Mouse (Mus musculus): Measurements from ENCODE around the gene Il9. TPM values are rescaled to one million over a fixed set of nuclear protein-coding genes. Genes with fewer than 3 reads are reported as not detected.

The Il9 gene
- polyA plus RNA-seq, 1 experiment from 2014 or later = not detected

- Histone ChIP-seq H3K27ac (ENCODE audit: low read depth, low read length) (no peak overlapping the region), H3K4me2 (replicated peaks; ENCODE audit: low read depth, low read length) (no peak overlapping the region), H3K4me3 (ENCODE audit: low read length) (no peak overlapping the region), H3K36me3 (ENCODE audit: control insufficient read depth, insufficient read depth, low read length) (no peaks in the 10 kb centered on the region), H3K27me3 (ENCODE audit: control insufficient read depth, insufficient read depth, low read length) (no peaks in the 10 kb centered on the region), H3K9me3 (ENCODE audit: control insufficient read depth, low read length) (no peaks in the 10 kb centered on the region), H3K4me1 (ENCODE audit: control insufficient read depth, insufficient read depth, low read length) (no peaks in the 10 kb centered on the region), H3K9ac (ENCODE audit: low read depth, low read length) (no peak overlapping the region)
- 84% methylated on average over 6 of the region's 6 CpGs for WGBS
- ATAC-seq (ENCODE audit: low FRiP score, low TSS enrichment) = no peak
These were observed 18.3 kb downstream of the Il9 start for GRCm38 (mm10) chr13:56463750-56464149.

DNA sequence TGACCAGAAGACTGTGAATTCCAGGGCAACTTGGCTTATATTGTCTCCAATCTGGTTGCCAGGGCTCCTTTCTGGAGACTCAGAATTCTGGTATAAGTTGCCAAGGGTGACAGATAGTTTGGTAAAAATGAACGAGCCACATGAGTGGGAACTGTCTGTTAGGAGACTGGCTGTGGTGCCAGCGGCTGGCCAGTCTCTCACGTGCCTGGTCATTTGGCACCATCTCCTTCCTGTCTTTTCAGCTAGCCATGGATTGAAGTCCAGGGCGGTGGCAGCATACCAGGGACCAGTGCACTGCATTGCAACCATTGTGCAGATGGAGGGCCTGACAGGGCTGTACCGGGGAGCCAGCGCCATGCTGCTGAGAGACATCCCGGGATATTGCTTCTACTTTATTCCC is 18.8 kb downstream of the Il9 start:
- no peak overlapping the region for H3K27ac ChIP-seq (ENCODE audit: low read depth, low read length)
- no peaks in the 10 kb centered on the region for H3K27me3 ChIP-seq (ENCODE audit: control insufficient read depth, insufficient read depth, low read length)
- no peak overlapping the region for H3K4me3 ChIP-seq (ENCODE audit: low read length)
- H3K4me2 ChIP-seq (replicated peaks; ENCODE audit: low read depth, low read length) = no peak overlapping the region
- ATAC-seq (ENCODE audit: low FRiP score, low TSS enrichment) = no peak
- H3K9me3 ChIP-seq (ENCODE audit: control insufficient read depth, low read length) = no peaks in the 10 kb centered on the region
- no peaks in the 10 kb centered on the region for H3K36me3 ChIP-seq (ENCODE audit: control insufficient read depth, insufficient read depth, low read length)
- H3K9ac ChIP-seq (ENCODE audit: low read depth, low read length) = no peak overlapping the region
- no peaks in the 10 kb centered on the region for H3K4me1 ChIP-seq (ENCODE audit: control insufficient read depth, insufficient read depth, low read length)
- WGBS = 92% methylated on average over 7 of the region's 7 CpGs

DNA sequence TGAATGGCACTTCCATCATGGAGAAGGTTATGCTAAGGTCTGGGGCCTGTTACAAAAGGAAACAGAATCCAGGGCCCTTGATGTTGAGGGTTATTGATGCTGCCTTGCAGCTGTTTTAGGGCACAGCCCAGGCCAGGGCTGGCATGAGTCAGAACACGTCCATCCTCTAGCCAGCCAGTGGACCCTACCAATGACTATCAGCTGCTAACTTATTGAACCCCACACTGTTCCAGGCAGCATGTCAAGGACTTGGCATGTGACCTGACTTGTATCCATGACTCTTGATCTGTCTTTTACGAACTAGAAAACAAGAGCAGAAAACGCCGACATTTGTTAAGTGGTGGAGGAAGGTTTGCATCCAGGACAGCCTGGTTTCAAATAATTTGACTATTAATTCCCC is 19.3 kb downstream of the Il9 start:
- no peaks in the 10 kb centered on the region for H3K4me1 ChIP-seq (ENCODE audit: control insufficient read depth, insufficient read depth, low read length)
- no peaks in the 10 kb centered on the region for H3K27me3 ChIP-seq (ENCODE audit: control insufficient read depth, insufficient read depth, low read length)
- H3K4me3 ChIP-seq (ENCODE audit: low read length) = no peak overlapping the region
- no peaks in the 10 kb centered on the region for H3K9me3 ChIP-seq (ENCODE audit: control insufficient read depth, low read length)
- no peaks in the 10 kb centered on the region for H3K36me3 ChIP-seq (ENCODE audit: control insufficient read depth, insufficient read depth, low read length)
- H3K27ac ChIP-seq (ENCODE audit: low read depth, low read length) = no peak overlapping the region
- ATAC-seq (ENCODE audit: low FRiP score, low TSS enrichment) = no peak
- H3K4me2 ChIP-seq (replicated peaks; ENCODE audit: low read depth, low read length) = no peak overlapping the region
- WGBS = 82% methylated on average over 4 of the region's 4 CpGs
- H3K9ac ChIP-seq (ENCODE audit: low read depth, low read length) = no peak overlapping the region

- H3K4me1 ChIP-seq (ENCODE audit: control insufficient read depth, insufficient read depth, low read length) = peaks cover 2% of the 10 kb centered on the region; the same call in 1 of the 2 replicates
- H3K9me3 ChIP-seq (ENCODE audit: control insufficient read depth, low read length) = no peaks in the 10 kb centered on the region
- no peaks in the 10 kb centered on the region for H3K36me3 ChIP-seq (ENCODE audit: control insufficient read depth, insufficient read depth, low read length)
- WGBS = 80% methylated on average over 4 of the region's 4 CpGs
- no peak overlapping the region for H3K27ac ChIP-seq (ENCODE audit: low read depth, low read length)
- no peak overlapping the region for H3K4me3 ChIP-seq (ENCODE audit: low read length)
- ATAC-seq (ENCODE audit: low FRiP score, low TSS enrichment) = no peak
- H3K9ac ChIP-seq (ENCODE audit: low read depth, low read length) = no peak overlapping the region
- no peak overlapping the region for H3K4me2 ChIP-seq (replicated peaks; ENCODE audit: low read depth, low read length)
- H3K27me3 ChIP-seq (ENCODE audit: control insufficient read depth, insufficient read depth, low read length) = no peaks in the 10 kb centered on the region
These were observed 20.6 kb downstream of the Il9 start for GRCm38 (mm10) chr13:56461460-56461859.

DNA sequence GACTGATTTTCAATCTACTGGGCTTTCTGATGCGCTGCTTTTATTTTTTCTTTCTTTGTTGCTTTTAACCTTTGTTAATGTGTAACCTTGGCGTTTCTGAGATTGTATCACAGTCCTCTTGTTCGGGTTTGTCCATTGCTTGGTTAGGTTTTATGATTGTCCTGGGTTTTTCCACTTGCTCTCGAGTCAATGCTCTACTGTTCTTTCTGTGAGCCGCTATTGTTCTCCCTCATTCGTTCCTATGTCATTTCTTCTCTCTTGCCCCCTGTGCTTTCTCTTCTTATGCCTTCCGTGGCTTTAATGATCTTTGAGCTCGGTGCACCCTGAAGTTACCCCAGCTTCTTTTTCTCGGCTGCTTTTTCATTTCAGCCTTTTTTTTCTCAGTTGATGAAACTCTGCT is 24.0 kb downstream of the Il9 start:
- Histone ChIP-seq H3K4me3 (ENCODE audit: low read length) (no peak overlapping the region), H3K27ac (ENCODE audit: low read depth, low read length) (peak overlapping the region; percentile 25; the same call in 1 of the 2 replicates), H3K36me3 (ENCODE audit: control insufficient read depth, insufficient read depth, low read length) (no peaks in the 10 kb centered on the region), H3K4me2 (replicated peaks; ENCODE audit: low read depth, low read length) (peak overlapping the region; percentile 17; the same call in 1 of the 2 replicates), H3K9ac (ENCODE audit: low read depth, low read length) (no peak overlapping the region), H3K4me1 (ENCODE audit: control insufficient read depth, insufficient read depth, low read length) (peaks cover 3% of the 10 kb centered on the region), H3K27me3 (ENCODE audit: control insufficient read depth, insufficient read depth, low read length) (no peaks in the 10 kb centered on the region), H3K9me3 (ENCODE audit: control insufficient read depth, low read length) (no peaks in the 10 kb centered on the region)
- WGBS = 47% methylated on average over 9 of the region's 9 CpGs
- ATAC-seq (ENCODE audit: low FRiP score, low TSS enrichment) = no peak

DNA sequence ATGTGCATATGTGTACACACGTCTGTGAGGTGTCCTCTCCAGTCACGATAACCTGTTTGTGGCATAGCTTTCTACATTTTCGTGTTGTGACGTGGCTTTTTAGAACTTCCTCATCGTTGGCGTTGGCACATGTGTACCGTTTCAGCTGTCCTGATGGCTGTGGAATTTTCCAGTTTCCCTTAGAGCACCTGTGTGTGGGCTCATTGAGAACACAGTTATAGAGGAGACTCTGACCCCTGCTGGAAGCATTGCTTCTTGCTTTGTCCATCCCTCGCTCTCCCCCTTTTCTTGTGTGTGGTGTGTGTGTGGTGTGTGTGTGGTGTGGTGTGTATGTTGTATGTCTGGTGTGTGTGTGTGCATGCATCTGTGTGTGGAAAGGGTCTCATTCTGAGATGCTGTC is 32.0 kb downstream of the Il9 start:
- ATAC-seq (ENCODE audit: low FRiP score, low TSS enrichment) = no peak; the same call in 1 of the 2 replicates
- no peak overlapping the region for H3K27ac ChIP-seq (ENCODE audit: low read depth, low read length)
- H3K36me3 ChIP-seq (ENCODE audit: control insufficient read depth, insufficient read depth, low read length) = no peaks in the 10 kb centered on the region
- no peak overlapping the region for H3K9ac ChIP-seq (ENCODE audit: low read depth, low read length)
- H3K4me2 ChIP-seq (replicated peaks; ENCODE audit: low read depth, low read length) = no peak overlapping the region
- no peaks in the 10 kb centered on the region; the same call in 1 of the 2 replicates for H3K4me1 ChIP-seq (ENCODE audit: control insufficient read depth, insufficient read depth, low read length)
- no peaks in the 10 kb centered on the region for H3K27me3 ChIP-seq (ENCODE audit: control insufficient read depth, insufficient read depth, low read length)
- WGBS = 90% methylated on average over 8 of the region's 8 CpGs
- H3K9me3 ChIP-seq (ENCODE audit: control insufficient read depth, low read length) = no peaks in the 10 kb centered on the region
- no peak overlapping the region for H3K4me3 ChIP-seq (ENCODE audit: low read length)

GRCm38 (mm10) chr13:56449239-56450030 is 32.6 kb downstream of the Il9 start:
- Histone ChIP-seq H3K9me3 (ENCODE audit: control insufficient read depth, low read length) (no peaks in the 10 kb centered on the region), H3K9ac (ENCODE audit: low read depth, low read length) (no peak overlapping the region), H3K4me1 (ENCODE audit: control insufficient read depth, insufficient read depth, low read length) (no peaks in the 10 kb centered on the region; the same call in 1 of the 2 replicates), H3K27ac (ENCODE audit: low read depth, low read length) (no peak overlapping the region), H3K4me3 (ENCODE audit: low read length) (no peak overlapping the region), H3K27me3 (ENCODE audit: control insufficient read depth, insufficient read depth, low read length) (no peaks in the 10 kb centered on the region), H3K4me2 (replicated peaks; ENCODE audit: low read depth, low read length) (no peak overlapping the region), H3K36me3 (ENCODE audit: control insufficient read depth, insufficient read depth, low read length) (no peaks in the 10 kb centered on the region)
- no peak for ATAC-seq (ENCODE audit: low FRiP score, low TSS enrichment)
- 78% methylated on average over 10 of the region's 10 CpGs for WGBS

GRCm38 (mm10) chr13:56444996-56445395 is 37.0 kb downstream of the Il9 start:
- Histone ChIP-seq H3K9ac (ENCODE audit: low read depth, low read length) (no peak overlapping the region), H3K27ac (ENCODE audit: low read depth, low read length) (no peak overlapping the region), H3K4me1 (ENCODE audit: control insufficient read depth, insufficient read depth, low read length) (no peaks in the 10 kb centered on the region), H3K27me3 (ENCODE audit: control insufficient read depth, insufficient read depth, low read length) (peaks cover 10% of the 10 kb centered on the region), H3K4me3 (ENCODE audit: low read length) (no peak overlapping the region), H3K36me3 (ENCODE audit: control insufficient read depth, insufficient read depth, low read length) (no peaks in the 10 kb centered on the region), H3K4me2 (replicated peaks; ENCODE audit: low read depth, low read length) (no peak overlapping the region), H3K9me3 (ENCODE audit: control insufficient read depth, low read length) (0 out of 2 replicates have a peak, but pooled peaks cover 4% of the 10 kb centered on the region)
- ATAC-seq (ENCODE audit: low FRiP score, low TSS enrichment) = no peak
- 80% methylated on average over 6 of the region's 6 CpGs for WGBS

DNA sequence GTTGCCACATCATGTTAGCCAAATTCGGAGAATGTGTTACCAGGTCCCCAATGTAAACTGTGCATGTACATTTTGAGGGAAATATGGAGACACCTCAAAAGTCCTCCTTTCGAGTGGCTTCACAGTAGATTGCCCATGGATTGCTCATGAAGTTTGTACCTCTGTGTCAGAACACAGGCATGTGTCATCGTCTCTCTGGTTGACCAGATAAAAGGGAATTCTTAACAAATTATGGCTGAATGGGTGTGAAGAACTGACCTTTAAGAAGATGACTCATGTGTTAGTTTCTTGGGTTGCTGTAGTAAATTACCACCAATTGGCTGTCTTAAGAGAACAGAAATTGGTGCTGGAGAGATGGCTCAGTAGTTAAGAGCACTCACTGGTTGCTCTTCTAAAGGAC is 37.9 kb downstream of the Il9 start:
- ATAC-seq (ENCODE audit: low FRiP score, low TSS enrichment) = no peak
- H3K4me2 ChIP-seq (replicated peaks; ENCODE audit: low read depth, low read length) = no peak overlapping the region
- H3K9ac ChIP-seq (ENCODE audit: low read depth, low read length) = no peak overlapping the region
- H3K4me1 ChIP-seq (ENCODE audit: control insufficient read depth, insufficient read depth, low read length) = no peaks in the 10 kb centered on the region
- no peak overlapping the region for H3K4me3 ChIP-seq (ENCODE audit: low read length)
- no peaks in the 10 kb centered on the region for H3K36me3 ChIP-seq (ENCODE audit: control insufficient read depth, insufficient read depth, low read length)
- H3K27ac ChIP-seq (ENCODE audit: low read depth, low read length) = no peak overlapping the region
- H3K9me3 ChIP-seq (ENCODE audit: control insufficient read depth, low read length) = 0 out of 2 replicates have a peak, but pooled peaks cover 4% of the 10 kb centered on the region
- H3K27me3 ChIP-seq (ENCODE audit: control insufficient read depth, insufficient read depth, low read length) = peaks cover 19% of the 10 kb centered on the region
- WGBS = 89% methylated on average over 3 of the region's 3 CpGs

Measured in kidney, embryonic 14.5 days (tissue).